Mouse (Mus musculus): ENCODE results near the gene Srf. TPM values are rescaled to one million over a fixed set of nuclear protein-coding genes. Genes with fewer than 3 reads are reported as not detected.
"Not testable (repeated sequence)": the region's sequence is repeated elsewhere in the genome, so short reads cannot be mapped to it uniquely, and the experiment has no call there.

Srf gene
- polyA plus RNA-seq, 1 experiment from 2014 or later: 10.7 TPM

GRCm38 (mm10) chr17:46589635-46590314 lies 33.8 kb upstream of the Srf start:
- Histone ChIP-seq H3K4me1 (peaks cover 31% of the 10 kb centered on the region), H3K9me3 (no peaks in the 10 kb centered on the region), H3K4me3 (no peak overlapping the region), H3K27me3 (no peaks in the 10 kb centered on the region), H3K4me2 (no peak overlapping the region), H3K9ac (no peak overlapping the region), H3K27ac (0 out of 2 replicates have a peak overlapping the region, but pooled peaks have one; percentile 22), H3K36me3 (peaks cover 55% of the 10 kb centered on the region)
- no peak for ATAC-seq (ENCODE audit: borderline replicate concordance, extremely low read depth, low FRiP score, low TSS enrichment)
- WGBS: 90% methylated on average over 16 of the region's 16 CpGs

GRCm38 (mm10) chr17:46588913-46589312 lies 32.9 kb upstream of the Srf start:
- WGBS: 90% methylated on average over 6 of the region's 6 CpGs
- H3K27ac ChIP-seq: no peak overlapping the region
- H3K9me3 ChIP-seq: no peaks in the 10 kb centered on the region
- no peak overlapping the region for H3K9ac ChIP-seq
- H3K27me3 ChIP-seq: no peaks in the 10 kb centered on the region
- H3K4me1 ChIP-seq: peaks cover 27% of the 10 kb centered on the region
- peaks cover 58% of the 10 kb centered on the region for H3K36me3 ChIP-seq
- no peak for ATAC-seq (ENCODE audit: borderline replicate concordance, extremely low read depth, low FRiP score, low TSS enrichment)
- H3K4me3 ChIP-seq: no peak overlapping the region
- no peak overlapping the region for H3K4me2 ChIP-seq

- no peaks in the 10 kb centered on the region for H3K27me3 ChIP-seq
- H3K27ac ChIP-seq: no peak overlapping the region
- H3K9me3 ChIP-seq: no peaks in the 10 kb centered on the region
- H3K4me2 ChIP-seq: no peak overlapping the region
- ATAC-seq (ENCODE audit: borderline replicate concordance, extremely low read depth, low FRiP score, low TSS enrichment): no peak
- H3K4me3 ChIP-seq: no peak overlapping the region
- WGBS: 80% methylated on average over 9 of the region's 9 CpGs
- H3K36me3 ChIP-seq: peaks cover 58% of the 10 kb centered on the region
- no peak overlapping the region for H3K9ac ChIP-seq
- peaks cover 23% of the 10 kb centered on the region for H3K4me1 ChIP-seq
These were observed 32.2 kb upstream of the Srf start for GRCm38 (mm10) chr17:46588173-46588572.

GRCm38 (mm10) chr17:46586327-46586726 lies 30.4 kb upstream of the Srf start:
- Histone ChIP-seq H3K36me3 (peaks cover 73% of the 10 kb centered on the region), H3K9me3 (no peaks in the 10 kb centered on the region), H3K27me3 (no peaks in the 10 kb centered on the region), H3K27ac (no peak overlapping the region), H3K9ac (no peak overlapping the region), H3K4me2 (no peak overlapping the region), H3K4me3 (no peak overlapping the region), H3K4me1 (peaks cover 11% of the 10 kb centered on the region; the same call in 1 of the 2 replicates)
- WGBS: 89% methylated on average over 8 of the region's 8 CpGs
- ATAC-seq (ENCODE audit: borderline replicate concordance, extremely low read depth, low FRiP score, low TSS enrichment): no peak

GRCm38 (mm10) chr17:46578650-46579049 lies 22.7 kb upstream of the Srf start:
- Histone ChIP-seq H3K9me3 (no peaks in the 10 kb centered on the region), H3K27ac (no peak overlapping the region), H3K4me3 (no peak overlapping the region), H3K4me2 (no peak overlapping the region), H3K9ac (no peak overlapping the region), H3K4me1 (no peaks in the 10 kb centered on the region), H3K27me3 (no peaks in the 10 kb centered on the region), H3K36me3 (peaks cover 84% of the 10 kb centered on the region)
- 59% methylated on average over 5 of the region's 5 CpGs for WGBS
- 0 out of 2 replicates have a peak, but pooled peaks have one; percentile 24 for ATAC-seq (ENCODE audit: borderline replicate concordance, extremely low read depth, low FRiP score, low TSS enrichment)

- ATAC-seq (ENCODE audit: borderline replicate concordance, extremely low read depth, low FRiP score, low TSS enrichment): no peak
- no peak overlapping the region for H3K9ac ChIP-seq
- H3K4me2 ChIP-seq: no peak overlapping the region
- WGBS: 81% methylated on average over 13 of the region's 13 CpGs
- H3K27me3 ChIP-seq: no peaks in the 10 kb centered on the region
- H3K4me3 ChIP-seq: no peak overlapping the region
- no peaks in the 10 kb centered on the region for H3K9me3 ChIP-seq
- no peak overlapping the region for H3K27ac ChIP-seq
- no peaks in the 10 kb centered on the region for H3K4me1 ChIP-seq
- peaks cover 91% of the 10 kb centered on the region for H3K36me3 ChIP-seq
These were observed 20.1 kb upstream of the Srf start for GRCm38 (mm10) chr17:46576070-46576469.

GRCm38 (mm10) chr17:46574535-46574934 lies 18.6 kb upstream of the Srf start:
- Histone ChIP-seq H3K4me3 (no peak overlapping the region), H3K36me3 (peaks cover 91% of the 10 kb centered on the region), H3K4me1 (no peaks in the 10 kb centered on the region), H3K4me2 (no peak overlapping the region), H3K9ac (no peak overlapping the region), H3K9me3 (no peaks in the 10 kb centered on the region), H3K27me3 (no peaks in the 10 kb centered on the region), H3K27ac (no peak overlapping the region)
- 87% methylated on average over 7 of the region's 7 CpGs for WGBS
- ATAC-seq (ENCODE audit: borderline replicate concordance, extremely low read depth, low FRiP score, low TSS enrichment): no peak

- Histone ChIP-seq H3K4me3 (no peak overlapping the region), H3K9me3 (no peaks in the 10 kb centered on the region), H3K4me1 (no peaks in the 10 kb centered on the region), H3K4me2 (no peak overlapping the region), H3K36me3 (peaks cover 93% of the 10 kb centered on the region), H3K27me3 (no peaks in the 10 kb centered on the region), H3K27ac (peak overlapping the region; percentile 35; the same call in 1 of the 2 replicates), H3K9ac (no peak overlapping the region)
- 69% methylated on average over 11 of the region's 11 CpGs for WGBS
- ATAC-seq (ENCODE audit: borderline replicate concordance, extremely low read depth, low FRiP score, low TSS enrichment): no peak
These were observed 15.0 kb upstream of the Srf start for GRCm38 (mm10) chr17:46571005-46571404.

GRCm38 (mm10) chr17:46559146-46559545 lies 3.2 kb upstream of the Srf start:
- Histone ChIP-seq H3K36me3 (peaks cover 10% of the 10 kb centered on the region), H3K4me1 (peaks cover 19% of the 10 kb centered on the region), H3K4me3 (no peak overlapping the region), H3K27me3 (no peaks in the 10 kb centered on the region), H3K27ac (no peak overlapping the region), H3K9me3 (no peaks in the 10 kb centered on the region), H3K9ac (no peak overlapping the region), H3K4me2 (no peak overlapping the region)
- no peak for ATAC-seq (ENCODE audit: borderline replicate concordance, extremely low read depth, low FRiP score, low TSS enrichment)
- 94% methylated on average over 6 of the region's 6 CpGs for WGBS

- no peak for ATAC-seq (ENCODE audit: borderline replicate concordance, extremely low read depth, low FRiP score, low TSS enrichment)
- Histone ChIP-seq H3K27ac (peak overlapping the region; percentile 97; the same call in 1 of the 2 replicates), H3K9me3 (no peaks in the 10 kb centered on the region), H3K4me3 (no peak overlapping the region), H3K4me2 (no peak overlapping the region), H3K4me1 (peaks cover 29% of the 10 kb centered on the region), H3K27me3 (no peaks in the 10 kb centered on the region), H3K9ac (no peak overlapping the region), H3K36me3 (no peaks in the 10 kb centered on the region)
- 87% methylated on average over 5 of the region's 5 CpGs for WGBS
These were observed 2.2 kb upstream of the Srf start for GRCm38 (mm10) chr17:46558151-46558550.

- H3K9ac ChIP-seq; H3K4me3 ChIP-seq; ATAC-seq (ENCODE audit: borderline replicate concordance, extremely low read depth, low FRiP score, low TSS enrichment); H3K36me3 ChIP-seq; H3K27me3 ChIP-seq; H3K9me3 ChIP-seq: not testable (repeated sequence)
- peak overlapping the region; percentile 73 for H3K4me2 ChIP-seq
- H3K4me1 ChIP-seq: peaks cover 36% of the 10 kb centered on the region
- H3K27ac ChIP-seq: peak overlapping the region; percentile 97
These were observed 1.3 kb upstream of the Srf start for GRCm38 (mm10) chr17:46557321-46557720.

- H3K36me3 ChIP-seq: peaks cover 6% of the 10 kb centered on the region
- H3K4me2 ChIP-seq: peak overlapping the region; percentile 73
- H3K4me1 ChIP-seq: peaks cover 39% of the 10 kb centered on the region
- no peaks in the 10 kb centered on the region for H3K9me3 ChIP-seq
- H3K27me3 ChIP-seq: no peaks in the 10 kb centered on the region
- H3K27ac ChIP-seq: peak overlapping the region; percentile 97
- peak; percentile 61 for ATAC-seq (ENCODE audit: borderline replicate concordance, extremely low read depth, low FRiP score, low TSS enrichment)
- H3K9ac ChIP-seq: peak overlapping the region; percentile 46; the same call in 1 of the 2 replicates
- peak overlapping the region; percentile 92 for H3K4me3 ChIP-seq
- 1% methylated on average over 11 of the region's 11 CpGs for WGBS
These were observed 590 bp upstream of the Srf start for GRCm38 (mm10) chr17:46556584-46556945.

Measured in lung, embryonic 15.5 days (tissue).